Mouse (Mus musculus) limb, embryonic 12.5 days (tissue): ENCODE measurements at regions not wholly inside any gene's neighbourhood (a gene's known extent, or its start where the extent isn't known, plus 50 kb on each side); places are given as distances from the start of the nearest gene placed in this dataset.

ENCODE experiments used
- ATAC-seq: fragments of 200-750 bp; cut with Nextera tagmentation; 2 replicates; pipeline ENCODE4 v1.8.0; 2017; ENCODE audit warnings: low read depth, moderate TSS enrichment; ENCODE audit not compliant: insufficient number of reproducible peaks, insufficient read depth, low FRiP score, low TSS enrichment
- H3K27ac ChIP-seq: fragments of 300-500 bp; sonication (generic); 2 replicates; pipeline ENCODE4 v1.5.1; 2016; ENCODE audit warnings: mild to moderate bottlenecking, moderate library complexity
- H3K27me3 ChIP-seq: fragments of 300-500 bp; sonication (generic); 2 replicates; pipeline ENCODE4 v1.6.1; 2016; ENCODE audit warnings: mild to moderate bottlenecking, moderate library complexity
- H3K36me3 ChIP-seq: fragments of 300-500 bp; sonication (generic); 2 replicates; pipeline ENCODE4 v1.6.1; 2016; ENCODE audit warnings: mild to moderate bottlenecking, moderate library complexity
- H3K4me1 ChIP-seq: fragments of 300-500 bp; sonication (generic); replicated peaks from 2 replicates; pipeline ENCODE4 v1.6.1; 2016
- H3K4me2 ChIP-seq: fragments of 300-500 bp; sonication (generic); 2 replicates; pipeline ENCODE4 v1.6.1; 2016; ENCODE audit warnings: mild to moderate bottlenecking, moderate library complexity
- H3K4me3 ChIP-seq: fragments of 300-500 bp; sonication (generic); replicated peaks from 2 replicates; pipeline ENCODE4 v1.5.1; 2016; ENCODE audit warnings: mild to moderate bottlenecking
- H3K9ac ChIP-seq: fragments of 300-500 bp; sonication (generic); replicated peaks from 2 replicates; pipeline ENCODE4 v1.6.1; 2016; ENCODE audit warnings: mild to moderate bottlenecking, moderate library complexity
- H3K9me3 ChIP-seq: fragments of 300-500 bp; sonication (generic); 2 replicates; pipeline ENCODE4 v1.6.1; 2016; ENCODE audit warnings: mild to moderate bottlenecking, moderate library complexity
- whole genome bisulfite sequencing: fragments of 180-500 bp; shearing (Covaris S2); methylation state at CpG from one replicate; pipeline ENCODE4 v1.1.7; 2016; 5-methylcytosine and 5-hydroxymethylcytosine counted together

GRCm38 (mm10) chr10:96373481-96373880, 237.1 kb downstream of the Gm5426 start:
- H3K27ac ChIP-seq: no peak overlapping the region
- no peaks in the 10 kb centered on the region for H3K9me3 ChIP-seq
- no peak overlapping the region for H3K9ac ChIP-seq
- H3K27me3 ChIP-seq: no peaks in the 10 kb centered on the region; the same call in 1 of the 2 replicates
- H3K4me2 ChIP-seq: no peak overlapping the region
- H3K4me1 ChIP-seq: peaks cover 29% of the 10 kb centered on the region
- 70% methylated on average over 7 of the region's 7 CpGs for WGBS
- no peak overlapping the region for H3K4me3 ChIP-seq
- no peaks in the 10 kb centered on the region for H3K36me3 ChIP-seq
- ATAC-seq: no peak

GRCm38 (mm10) chr10:96374293-96375069, 238.1 kb downstream of the Gm5426 start:
- peaks cover 29% of the 10 kb centered on the region for H3K4me1 ChIP-seq
- no peak overlapping the region for H3K27ac ChIP-seq
- H3K9me3 ChIP-seq: no peaks in the 10 kb centered on the region
- no peak overlapping the region for H3K4me3 ChIP-seq
- no peak overlapping the region for H3K9ac ChIP-seq
- no peaks in the 10 kb centered on the region for H3K36me3 ChIP-seq
- no peaks in the 10 kb centered on the region; the same call in 1 of the 2 replicates for H3K27me3 ChIP-seq
- no peak overlapping the region for H3K4me2 ChIP-seq
- ATAC-seq: no peak
- WGBS: 87% methylated on average over 12 of the region's 12 CpGs

GRCm38 (mm10) chr10:96375070-96375447, 238.7 kb downstream of the Gm5426 start:
- Histone ChIP-seq H3K9me3 (no peaks in the 10 kb centered on the region), H3K9ac (no peak overlapping the region), H3K27ac (no peak overlapping the region), H3K4me3 (no peak overlapping the region), H3K4me1 (peaks cover 29% of the 10 kb centered on the region), H3K27me3 (no peaks in the 10 kb centered on the region; the same call in 1 of the 2 replicates), H3K4me2 (no peak overlapping the region), H3K36me3 (no peaks in the 10 kb centered on the region)
- WGBS: 93% methylated on average over 3 of the region's 3 CpGs
- no peak for ATAC-seq

- no peaks in the 10 kb centered on the region; the same call in 1 of the 2 replicates for H3K27me3 ChIP-seq
- 91% methylated on average over 4 of the region's 4 CpGs for WGBS
- no peak overlapping the region for H3K27ac ChIP-seq
- no peak overlapping the region for H3K9ac ChIP-seq
- peaks cover 12% of the 10 kb centered on the region for H3K4me1 ChIP-seq
- H3K9me3 ChIP-seq: no peaks in the 10 kb centered on the region
- no peak overlapping the region for H3K4me3 ChIP-seq
- H3K4me2 ChIP-seq: no peak overlapping the region
- ATAC-seq: no peak
- no peaks in the 10 kb centered on the region for H3K36me3 ChIP-seq
Measured at GRCm38 (mm10) chr10:96377549-96377948, 239.3 kb upstream of the Btg1 start.

- Histone ChIP-seq H3K27me3 (no peaks in the 10 kb centered on the region), H3K4me3 (no peak overlapping the region), H3K9me3 (no peaks in the 10 kb centered on the region), H3K27ac (no peak overlapping the region), H3K9ac (no peak overlapping the region), H3K4me2 (no peak overlapping the region), H3K36me3 (no peaks in the 10 kb centered on the region), H3K4me1 (no peaks in the 10 kb centered on the region)
- 79% methylated on average over 9 of the region's 9 CpGs for WGBS
- no peak for ATAC-seq
Measured at GRCm38 (mm10) chr10:96379016-96379771, 237.6 kb upstream of the Btg1 start.

GRCm38 (mm10) chr10:96381664-96382063, 235.1 kb upstream of the Btg1 start:
- no peak overlapping the region for H3K4me2 ChIP-seq
- no peak overlapping the region for H3K9ac ChIP-seq
- H3K4me1 ChIP-seq: no peaks in the 10 kb centered on the region
- 94% methylated on average over 6 of the region's 6 CpGs for WGBS
- H3K36me3 ChIP-seq: no peaks in the 10 kb centered on the region
- H3K27me3 ChIP-seq: no peaks in the 10 kb centered on the region
- H3K9me3 ChIP-seq: no peaks in the 10 kb centered on the region
- no peak overlapping the region for H3K4me3 ChIP-seq
- ATAC-seq: no peak
- no peak overlapping the region for H3K27ac ChIP-seq

- no peak for ATAC-seq
- no peak overlapping the region for H3K27ac ChIP-seq
- H3K27me3 ChIP-seq: no peaks in the 10 kb centered on the region
- H3K9ac ChIP-seq: no peak overlapping the region
- H3K4me3 ChIP-seq: no peak overlapping the region
- WGBS: 52% methylated on average over 3 of the region's 3 CpGs
- no peaks in the 10 kb centered on the region for H3K9me3 ChIP-seq
- H3K4me1 ChIP-seq: peaks cover under 1% of the 10 kb centered on the region; the same call in 1 of the 2 replicates
- H3K4me2 ChIP-seq: no peak overlapping the region
- H3K36me3 ChIP-seq: no peaks in the 10 kb centered on the region
Measured at GRCm38 (mm10) chr10:96391748-96392147, 225.1 kb upstream of the Btg1 start.

- H3K27me3 ChIP-seq: no peaks in the 10 kb centered on the region
- H3K27ac ChIP-seq: no peak overlapping the region
- H3K9me3 ChIP-seq: no peaks in the 10 kb centered on the region
- no peak overlapping the region for H3K9ac ChIP-seq
- H3K36me3 ChIP-seq: no peaks in the 10 kb centered on the region
- no peak for ATAC-seq
- no peak overlapping the region for H3K4me3 ChIP-seq
- H3K4me2 ChIP-seq: no peak overlapping the region
- 91% methylated on average over 1 of the region's 1 CpGs for WGBS
- H3K4me1 ChIP-seq: peaks cover 11% of the 10 kb centered on the region; the same call in 1 of the 2 replicates
Measured at GRCm38 (mm10) chr10:96392836-96393235, 224.0 kb upstream of the Btg1 start.

GRCm38 (mm10) chr10:96394210-96394609, 222.6 kb upstream of the Btg1 start:
- no peak overlapping the region for H3K9ac ChIP-seq
- no peaks in the 10 kb centered on the region for H3K36me3 ChIP-seq
- H3K27ac ChIP-seq: no peak overlapping the region
- no peak overlapping the region for H3K4me2 ChIP-seq
- no peaks in the 10 kb centered on the region for H3K9me3 ChIP-seq
- no peak for ATAC-seq
- H3K27me3 ChIP-seq: no peaks in the 10 kb centered on the region
- peaks cover 20% of the 10 kb centered on the region for H3K4me1 ChIP-seq
- no peak overlapping the region for H3K4me3 ChIP-seq
- WGBS: 85% methylated on average over 3 of the region's 3 CpGs

GRCm38 (mm10) chr10:96395017-96395416, 221.8 kb upstream of the Btg1 start:
- no peak overlapping the region for H3K4me2 ChIP-seq

GRCm38 (mm10) chr10:96397931-96398561, 218.8 kb upstream of the Btg1 start:
- Histone ChIP-seq H3K4me3 (no peak overlapping the region), H3K27ac (peak overlapping the region; percentile 77), H3K27me3 (no peaks in the 10 kb centered on the region), H3K9ac (no peak overlapping the region), H3K4me1 (peaks cover 28% of the 10 kb centered on the region), H3K36me3 (no peaks in the 10 kb centered on the region), H3K9me3 (no peaks in the 10 kb centered on the region), H3K4me2 (peak overlapping the region; percentile 20)
- WGBS: 50% methylated on average over 13 of the region's 13 CpGs
- ATAC-seq: no peak

More at GRCm38 (mm10) chr10:96395017-96395416, 221.8 kb upstream of the Btg1 start:
- Histone ChIP-seq H3K36me3 (no peaks in the 10 kb centered on the region), H3K4me1 (peaks cover 28% of the 10 kb centered on the region), H3K9ac (no peak overlapping the region), H3K4me3 (no peak overlapping the region), H3K27me3 (no peaks in the 10 kb centered on the region), H3K27ac (no peak overlapping the region), H3K9me3 (no peaks in the 10 kb centered on the region)
- ATAC-seq: no peak
- WGBS: 68% methylated on average over 3 of the region's 3 CpGs
